Mouse (Mus musculus) cerebellum, adult 2 months (tissue): Measurements from ENCODE around the gene Myh9.

ENCODE experiments used
- CTCF ChIP-seq: fragments of 200-500 bp; IDR thresholded peaks from 2 replicates; pipeline ENCODE4 v1.5.1; 2011; ENCODE audit warnings: low read depth, mild to moderate bottlenecking, control low read depth, low read length, moderate library complexity, borderline replicate concordance; ENCODE audit not compliant: insufficient read depth
- POLR2A ChIP-seq: fragments of 200-500 bp; IDR thresholded peaks from 2 replicates; pipeline ENCODE4 v1.6.1; 2011; ENCODE audit warnings: low read length, control low read depth, borderline replicate concordance; ENCODE audit not compliant: insufficient read depth

DNA sequence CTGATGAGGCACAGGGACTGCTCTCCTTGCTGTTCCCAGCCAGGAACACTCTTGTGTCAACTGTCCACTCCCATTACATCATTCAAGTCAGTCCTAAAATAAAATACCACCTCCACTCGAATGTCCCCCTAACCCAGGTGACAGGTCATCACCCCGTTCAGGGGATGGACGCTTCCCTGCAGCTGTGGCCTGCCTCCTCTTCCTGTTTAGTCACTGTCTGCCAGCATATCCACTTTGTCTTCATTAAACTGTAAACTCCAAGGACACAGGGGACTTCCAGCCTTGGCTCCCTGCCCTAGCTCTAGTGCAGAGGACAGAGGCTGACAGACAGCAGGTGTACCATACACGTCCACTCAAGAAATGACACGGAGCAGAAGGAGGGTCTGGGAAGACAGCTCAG is 14.6 kb upstream of the Myh9 start:
- no peak for TF ChIP-seq CTCF
- no peak for TF ChIP-seq POLR2A
